Mouse (Mus musculus): ENCODE data around the gene Zzef1.

DNA sequence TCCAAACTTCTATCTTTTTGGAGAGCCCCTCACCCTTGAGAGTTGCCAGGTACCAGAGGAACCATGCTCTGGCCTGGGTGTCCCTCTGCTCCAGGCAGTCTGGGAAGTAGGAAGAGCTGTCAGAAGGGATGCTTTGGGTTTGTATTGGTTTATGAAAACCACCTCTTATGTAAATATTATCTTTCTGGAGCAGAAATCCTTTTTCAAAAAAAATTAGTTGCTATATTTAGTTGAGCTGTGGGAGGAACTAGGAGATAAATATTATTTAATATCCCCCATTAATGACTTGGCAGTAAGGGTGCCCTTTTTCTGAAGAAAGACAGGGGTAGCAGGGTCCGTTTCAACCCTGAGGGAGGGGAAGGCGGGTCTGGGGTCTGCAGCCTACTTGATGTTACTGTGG is 166.4 kb downstream of the Zzef1 start:
- TF ChIP-seq MEF2A (IDR thresholded peaks at IDR 0.05; ENCODE audit: borderline replicate concordance, low read depth, low read length): no peak
- TF ChIP-seq ZKSCAN1 (IDR thresholded peaks at IDR 0.05; ENCODE audit: borderline replicate concordance, low read depth, low read length): no peak
- no peak for TF ChIP-seq NELFE (IDR thresholded peaks at IDR 0.05; ENCODE audit: low read depth, low read length)

Measured in CH12.LX (cell line).